Mouse (Mus musculus): Measurements from ENCODE around the gene Gm49450.

DNA sequence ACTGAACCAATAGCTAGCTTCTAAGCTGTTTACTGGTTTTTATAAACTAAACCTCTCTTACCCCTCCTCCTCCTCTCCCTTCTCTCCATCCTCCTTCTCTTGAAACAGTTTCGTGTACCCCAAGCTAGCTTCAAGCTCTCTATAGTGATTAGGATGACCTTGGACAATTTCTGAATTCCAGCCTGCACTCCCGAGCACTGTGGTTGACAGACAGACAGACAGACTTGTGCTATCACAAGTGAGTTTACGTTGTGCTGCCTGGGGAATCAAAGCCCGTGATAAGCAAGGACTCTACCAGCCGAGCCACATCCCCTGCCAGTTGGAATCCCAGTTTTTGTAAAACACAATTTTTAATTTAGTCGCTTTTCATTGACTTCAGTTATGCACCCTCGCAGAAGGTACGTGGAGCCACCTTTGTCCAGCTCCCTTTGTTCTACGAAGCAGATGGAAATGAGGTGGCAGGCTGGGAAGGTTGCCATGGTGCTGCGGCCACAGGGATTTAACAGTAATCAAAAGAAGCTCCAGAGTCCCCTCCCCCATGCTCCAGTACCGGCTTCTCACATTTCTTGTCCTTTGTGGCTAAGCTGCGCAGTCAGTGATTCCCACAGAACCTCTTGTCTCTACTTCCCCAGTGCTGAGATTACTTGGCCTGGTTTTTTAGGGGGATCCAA, 15.5 kb upstream of the Gm49450 start:
- TF ChIP-seq EP300 (IDR thresholded peaks at IDR 0.05; ENCODE audit: low read depth) = no peak
- no peak for TF ChIP-seq CTCF (IDR thresholded peaks at IDR 0.05; ENCODE audit: low read depth)

Data from heart, postnatal 0 days (tissue).